ENCODE assay signal across 8 mouse cellular contexts in the genomic region with DNA sequence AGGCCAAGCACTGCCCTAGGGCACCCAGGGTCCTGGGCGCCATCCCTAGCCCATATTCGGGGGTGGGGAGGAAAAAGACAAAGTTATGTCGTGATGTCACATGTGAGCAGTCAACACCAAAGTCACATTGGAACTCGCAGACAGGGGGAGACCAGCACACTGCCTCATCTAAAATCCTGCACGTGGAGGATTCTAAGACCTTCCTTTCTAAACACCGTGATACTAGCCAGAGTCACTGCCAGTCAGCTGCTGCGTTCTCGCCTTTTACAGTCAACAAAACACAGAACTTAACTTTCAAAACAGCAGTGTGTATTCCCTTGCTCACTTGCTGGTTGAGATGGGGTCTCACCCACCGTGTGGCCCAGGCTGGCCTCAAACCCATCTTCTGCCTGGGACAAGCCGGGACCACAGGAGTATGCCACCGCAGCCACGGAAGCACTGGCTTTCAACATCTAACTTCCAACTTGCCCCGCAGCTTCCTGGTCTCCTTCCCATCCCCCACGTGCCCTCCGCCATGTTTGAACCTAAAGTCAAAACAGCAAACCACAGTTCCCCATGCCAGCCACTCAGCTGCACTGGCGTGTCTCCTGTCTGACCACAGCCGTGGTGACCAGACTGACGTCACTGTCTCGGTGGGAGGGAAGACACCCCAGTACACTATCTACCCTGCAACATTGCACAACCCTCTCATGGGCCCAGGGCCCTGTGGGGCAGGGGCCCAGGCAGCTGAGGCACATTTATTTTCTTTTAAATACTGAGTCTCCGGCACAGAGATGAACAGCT.
DNase-seq lines count a peak whose midpoint lies in the region; ATAC-seq and TF ChIP-seq lines count a peak whose summit lies in the region.

No protein-coding gene starts in this region.

- DNase-seq in frontal cortex, postnatal 14 days (ENCODE audit: low spot score in 2 of 2), result peak; percentile 50 to 62
- DNase-seq in CH12.LX (ENCODE audit: extremely low read depth), result peak; percentile 92
- no peak for DNase-seq in forebrain, postnatal 0 days
- DNase-seq in induced T-regulatory cell, adult 2 months (ENCODE audit: low read depth), result peak; percentile 96
- DNase-seq in liver, postnatal 0 days, result peak; percentile 89
- peak; percentile 56 for DNase-seq in right cerebral cortex, postnatal 14 days
- no peak for DNase-seq in cerebellum, adult 9-11 months

- no peak; the same call in none of the 2 replicates for TF ChIP-seq RAD21 in CH12.LX (IDR thresholded peaks at IDR 0.05; ENCODE audit: low read depth, low read length)

- peak overlapping the region; percentile 71 for H3K27ac ChIP-seq in CH12.LX (ENCODE audit: insufficient read depth, low read depth)
- no peak overlapping the region for H3K27ac ChIP-seq in forebrain, postnatal 0 days (ENCODE audit: low read depth, low read length)
- peak overlapping the region; percentile 98 for H3K27ac ChIP-seq in liver, postnatal 0 days (ENCODE audit: low read depth)

- peak overlapping the region in 2 of 3 experiments; percentile 3 to 42 for H3K4me3 ChIP-seq in CH12.LX (replicated peaks in 1 of 3; ENCODE audit: low read depth in 2 of 3, low read length in 2 of 3, poor library complexity in 1 of 3)
- H3K4me3 ChIP-seq in forebrain, postnatal 0 days (ENCODE audit: low read depth, low read length), result no peak overlapping the region
- no peak overlapping the region for H3K4me3 ChIP-seq in liver, postnatal 0 days (ENCODE audit: low read depth, low read length)

- H3K4me1 ChIP-seq in CH12.LX (ENCODE audit: control insufficient read depth in 1 of 2, insufficient read depth in 2 of 2), result peaks cover 47 to 66% of the 10 kb centered on the region in 2 experiments
- H3K4me1 ChIP-seq in forebrain, postnatal 0 days (ENCODE audit: insufficient read depth), result peaks cover 38% of the 10 kb centered on the region
- peaks cover 64% of the 10 kb centered on the region for H3K4me1 ChIP-seq in liver, postnatal 0 days (ENCODE audit: insufficient read depth)

- H3K9ac ChIP-seq in CH12.LX (ENCODE audit: insufficient read depth, low read depth), result 0 out of 2 replicates have a peak overlapping the region, but pooled peaks have one; percentile 14
- no peak overlapping the region for H3K9ac ChIP-seq in forebrain, postnatal 0 days
- H3K9ac ChIP-seq in liver, postnatal 0 days (replicated peaks), result peak overlapping the region; percentile 37

- peaks cover 13 to 53% of the 10 kb centered on the region in 2 experiments for H3K36me3 ChIP-seq in CH12.LX (replicated peaks in 1 of 2; ENCODE audit: control insufficient read depth in 1 of 2, insufficient read depth in 1 of 2, low read length in 1 of 2)
- H3K36me3 ChIP-seq in forebrain, postnatal 0 days (ENCODE audit: insufficient read depth), result no peaks in the 10 kb centered on the region
- peaks cover 5% of the 10 kb centered on the region for H3K36me3 ChIP-seq in liver, postnatal 0 days (replicated peaks; ENCODE audit: insufficient read depth, low read length)

- peaks cover 6% of the 10 kb centered on the region for H3K9me3 ChIP-seq in CH12.LX (replicated peaks; ENCODE audit: low read length)
- H3K9me3 ChIP-seq in forebrain, postnatal 0 days (ENCODE audit: low read length), result no peaks in the 10 kb centered on the region
- no peaks in the 10 kb centered on the region for H3K9me3 ChIP-seq in liver, postnatal 0 days (ENCODE audit: low read length)

- dilution Hi-C loops in CH12.LX (cut with MboI; ENCODE audit: extremely low pct_ligation_motif_present, extremely low pct_unique_long_range_greater_than_20kb, low sequenced_read_pairs), result no loop called here

- peak; percentile 55; the same call in 1 of the 2 replicates for TF ChIP-seq EP300 in CH12.LX (IDR thresholded peaks at IDR 0.05; ENCODE audit: low read length)
- TF ChIP-seq EP300 in liver, postnatal 0 days (IDR thresholded peaks at IDR 0.05; ENCODE audit: low read depth), result peak; percentile 61; the same call in 1 of the 2 replicates

- no peak for TF ChIP-seq POLR2A in CH12.LX (IDR thresholded peaks at IDR 0.05; ENCODE audit: low read depth, low read length)

- in situ Hi-C loops in CH12.LX (cut with MboI; ENCODE audit: low pct_ligation_motif_present, low pct_unique_long_range_greater_than_20kb, low sequenced_read_pairs), result no loop called here

- ATAC-seq in frontal cortex, adult (ENCODE audit: low TSS enrichment), result no peak; the same call in 1 of the 2 replicates
- no peak for ATAC-seq in forebrain, postnatal 0 days
- peak; percentile 94 for ATAC-seq in liver, postnatal 0 days

- H3K4me2 ChIP-seq in CH12.LX (ENCODE audit: insufficient read depth, low read depth, poor library complexity, severe bottlenecking), result peak overlapping the region; percentile 68
- no peak overlapping the region for H3K4me2 ChIP-seq in forebrain, postnatal 0 days (ENCODE audit: low read depth)
- peak overlapping the region; percentile 40 for H3K4me2 ChIP-seq in liver, postnatal 0 days (ENCODE audit: low read depth, low read length)

- TF ChIP-seq CTCF in CH12.LX (conservative IDR thresholded peaks at IDR 0.05 in 1 of 2, IDR thresholded peaks at IDR 0.05 in 1 of 2; ENCODE audit: low read depth in 2 of 2, low read length in 2 of 2), result no peak
- TF ChIP-seq CTCF in forebrain, postnatal 0 days (IDR thresholded peaks at IDR 0.05; ENCODE audit: low read depth), result 0 out of 2 replicates have a peak, but pooled peaks have one; percentile 21
- no peak for TF ChIP-seq CTCF in liver, postnatal 0 days (IDR thresholded peaks at IDR 0.05; ENCODE audit: low read depth)

- WGBS in forebrain, postnatal 0 days, result 59% methylated on average over 20 of the region's 20 CpGs
- 22% methylated on average over 20 of the region's 20 CpGs for WGBS in liver, postnatal 0 days (ENCODE audit: insufficient replicate concordance)

- peaks cover 80% of the 10 kb centered on the region for H3K79me2 ChIP-seq in CH12.LX (replicated peaks; ENCODE audit: control insufficient read depth, extremely low read depth, insufficient read depth, poor library complexity, severe bottlenecking)

- no peaks in the 10 kb centered on the region for H3K27me3 ChIP-seq in CH12.LX (replicated peaks)
- H3K27me3 ChIP-seq in forebrain, postnatal 0 days (ENCODE audit: insufficient read depth, low read length), result no peaks in the 10 kb centered on the region
- H3K27me3 ChIP-seq in liver, postnatal 0 days (ENCODE audit: insufficient read depth, low read length), result no peaks in the 10 kb centered on the region

TF ChIP-seq in CH12.LX, 34 proteins besides CTCF, POLR2A, EP300 and RAD21:
- TF ChIP-seq ZC3H11A (IDR thresholded peaks at IDR 0.05; ENCODE audit: low read depth, low read length) (no peak), CHD2 (IDR thresholded peaks at IDR 0.05; ENCODE audit: low read length) (peak; percentile 94), MXI1 (IDR thresholded peaks at IDR 0.05; ENCODE audit: low read depth, low read length) (peak; percentile 90), IRF4 (IDR thresholded peaks at IDR 0.05; ENCODE audit: low read depth, low read length) (peak; percentile 92), KAT2A (IDR thresholded peaks at IDR 0.05; ENCODE audit: insufficient replicate concordance, low read length) (no peak), NELFE (IDR thresholded peaks at IDR 0.05; ENCODE audit: low read depth, low read length) (no peak), TBP (conservative IDR thresholded peaks at IDR 0.05; ENCODE audit: low read depth, low read length) (no peak), UBTF (IDR thresholded peaks at IDR 0.05; ENCODE audit: low read depth, low read length) (no peak), ELF1 (IDR thresholded peaks at IDR 0.05; ENCODE audit: low read depth, low read length) (peak; percentile 85), USF2 (conservative IDR thresholded peaks at IDR 0.05; ENCODE audit: low read depth, low read length) (no peak), JUND (conservative IDR thresholded peaks at IDR 0.05; ENCODE audit: low read depth, low read length) (0 out of 2 replicates have a peak, but pooled peaks have one; percentile 45), POLR2AphosphoS2 (IDR thresholded peaks at IDR 0.05; ENCODE audit: low read depth, low read length) (no peak), TCF12 (IDR thresholded peaks at IDR 0.05; ENCODE audit: low read depth, low read length) (peak; percentile 82), USF1 (IDR thresholded peaks at IDR 0.05; ENCODE audit: low read depth, low read length) (peak; percentile 41), NRF1 (IDR thresholded peaks at IDR 0.05; ENCODE audit: low read depth, low read length) (peak; percentile 53), MAZ (IDR thresholded peaks at IDR 0.05; ENCODE audit: low read depth, low read length) (0 out of 2 replicates have a peak, but pooled peaks have one; percentile 64), SIN3A (IDR thresholded peaks at IDR 0.05; ENCODE audit: low read length) (peak; percentile 93), MEF2A (IDR thresholded peaks at IDR 0.05; ENCODE audit: borderline replicate concordance, low read depth, low read length) (0 out of 2 replicates have a peak, but pooled peaks have one; percentile 50), ETS1 (conservative IDR thresholded peaks at IDR 0.05; ENCODE audit: low read depth, low read length) (peak; percentile 98), SMC3 (IDR thresholded peaks at IDR 0.05; ENCODE audit: low read depth, low read length) (peak; percentile 17), BHLHE40 (IDR thresholded peaks at IDR 0.05; ENCODE audit: low read depth, low read length) (peak; percentile 94), JUN (IDR thresholded peaks at IDR 0.05; ENCODE audit: insufficient read depth, low read depth, low read length) (peak; percentile 60), ZMIZ1 (IDR thresholded peaks at IDR 0.05; ENCODE audit: low read depth, low read length) (no peak), HCFC1 (IDR thresholded peaks at IDR 0.05; ENCODE audit: low read depth, low read length) (peak; percentile 31), E2F4 (IDR thresholded peaks at IDR 0.05; ENCODE audit: insufficient replicate concordance, low read depth, low read length) (no peak), MAX (IDR thresholded peaks at IDR 0.05; ENCODE audit: low read length) (peak; percentile 63), MAFK (IDR thresholded peaks at IDR 0.05; ENCODE audit: insufficient replicate concordance, low read length) (no peak), MYC (IDR thresholded peaks at IDR 0.05; ENCODE audit: low read depth, low read length) (peak; percentile 67), ZNF384 (IDR thresholded peaks at IDR 0.05; ENCODE audit: low read depth, low read length) (no peak)
TF ChIP-seq in CH12.LX: peak in this region for 18.

Comparison
In these comparisons a context has a peak if more than half of its experiments do, and no peak if none do; other contexts are left out.
1. DNase-seq: peak in frontal cortex, postnatal 14 days (2 of 2), CH12.LX (single experiment), induced T-regulatory cell, adult 2 months (single experiment), liver, postnatal 0 days (single experiment) and right cerebral cortex, postnatal 14 days (single experiment); none in forebrain, postnatal 0 days (single experiment) and cerebellum, adult 9-11 months (single experiment).
2. H3K4me3 ChIP-seq: peak in CH12.LX (2 of 3); none in forebrain, postnatal 0 days (single experiment) and liver, postnatal 0 days (single experiment).